Mouse (Mus musculus) gastrocnemius, postnatal 25 days (tissue): ENCODE data around the gene Gm20388. TPM values are rescaled to one million over a fixed set of nuclear protein-coding genes. Genes with fewer than 3 reads are reported as not detected.
"Not testable (repeated sequence)": the region's sequence is repeated elsewhere in the genome, so short reads cannot be mapped to it uniquely, and the experiment has no call there.

Source experiments
- DNase-seq: peaks from one replicate; pipeline ENCODE4 v3.0.0; 2022
- total RNA-seq, 2 experiments: library from RNA; stranded (reverse); gene quantifications; 1 replicate in 1 of 2; 2 replicates in 1 of 2; pipeline ENCODE4 v1.2.3; 2021

The Gm20388 gene
- total RNA-seq, 2 experiments from 2014 or later, result 6.7 TPM; not detected in 1

GRCm38 (mm10) chr8:120795944-120796635 lies 885.4 kb downstream of the Gm20388 start:
- peak; percentile 64 for DNase-seq

GRCm38 (mm10) chr8:120797019-120797727 lies 886.5 kb downstream of the Gm20388 start:
- no peak for DNase-seq

GRCm38 (mm10) chr8:120800308-120800865 lies 889.7 kb downstream of the Gm20388 start:
- DNase-seq, result no peak

DNA sequence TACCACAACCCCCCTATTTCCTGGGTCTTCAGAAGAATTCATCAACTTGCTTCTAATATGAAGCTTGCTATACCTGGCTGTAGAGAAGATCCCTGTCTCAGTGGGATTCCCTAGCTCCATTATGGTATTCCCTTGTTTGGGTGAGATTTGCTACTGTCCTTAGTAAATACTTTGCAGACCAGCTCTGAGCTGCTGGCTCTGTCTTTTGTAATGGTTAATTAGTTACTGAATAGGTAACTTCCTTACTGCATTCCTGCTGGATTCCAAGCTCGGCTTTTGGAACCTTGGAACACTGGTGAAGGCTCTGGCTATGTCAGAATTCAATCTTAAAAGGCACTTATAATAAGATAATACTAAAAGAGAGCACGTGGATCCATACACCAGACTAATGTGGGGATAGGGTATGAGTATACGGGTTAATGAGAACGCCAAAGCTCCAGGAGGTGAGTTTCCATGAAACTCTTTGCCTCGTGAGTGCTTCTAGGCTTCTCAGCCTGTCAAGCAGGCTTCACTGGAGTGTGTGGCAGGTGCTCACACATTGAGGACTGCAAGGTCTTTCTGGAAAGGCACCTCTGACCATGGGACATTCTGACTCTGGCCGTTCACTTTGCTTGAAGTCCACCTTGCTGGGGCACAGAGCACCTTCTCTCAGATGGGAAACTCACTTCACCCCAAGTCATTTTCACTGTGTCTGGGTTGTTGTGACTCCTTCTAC lies 893.2 kb downstream of the Gm20388 start:
- DNase-seq, result not testable (repeated sequence)

- DNase-seq, result no peak
Observed at GRCm38 (mm10) chr8:120804741-120805140, 894.1 kb downstream of the Gm20388 start.

DNA sequence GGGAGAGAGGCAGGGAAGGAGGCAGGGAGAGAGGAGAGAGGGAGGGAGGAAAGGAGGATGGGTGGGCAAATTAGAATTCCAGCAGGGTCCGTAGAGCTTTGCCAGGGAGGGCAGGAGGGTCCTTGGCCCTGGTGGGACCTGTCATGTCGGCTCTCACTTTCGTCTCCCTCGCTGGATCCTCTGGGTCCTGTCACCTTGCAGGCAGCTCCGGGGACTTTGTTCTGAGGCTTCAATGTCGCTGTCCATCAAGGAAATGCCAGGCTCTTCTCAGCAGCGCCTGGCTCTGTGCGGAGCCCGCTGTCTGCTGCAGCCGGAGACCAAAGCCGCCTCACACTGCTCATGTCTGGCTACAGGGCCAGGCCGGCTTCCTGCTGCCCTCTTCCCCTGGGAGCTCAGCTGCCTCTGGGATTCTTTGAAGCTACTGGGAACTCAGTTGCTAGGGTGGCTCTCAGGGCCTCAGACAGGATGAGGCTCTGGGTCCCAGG lies 896.2 kb downstream of the Gm20388 start:
- no peak for DNase-seq

- no peak for DNase-seq
Observed at GRCm38 (mm10) chr8:120807719-120808118, 897.1 kb downstream of the Gm20388 start.

DNA sequence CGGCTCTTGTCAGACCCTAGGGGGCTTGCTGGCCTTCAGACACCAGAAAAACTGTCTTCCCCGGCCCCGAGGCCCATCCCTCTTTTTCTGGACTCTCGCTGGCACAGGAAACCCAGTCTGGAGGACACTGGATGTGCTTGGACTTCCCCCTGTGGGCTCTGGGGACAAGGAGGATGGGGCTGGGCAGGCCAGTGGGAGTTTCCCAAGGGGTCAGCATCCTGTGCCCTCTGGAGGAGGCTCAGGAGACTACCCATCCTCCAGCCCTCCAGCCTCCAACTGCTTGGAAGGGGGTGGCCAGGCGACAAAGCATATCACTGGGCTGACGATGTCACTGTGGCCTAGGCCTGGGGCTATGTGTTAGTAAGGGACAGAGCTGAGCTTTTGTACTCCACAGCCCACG lies 898.4 kb downstream of the Gm20388 start:
- no peak for DNase-seq

GRCm38 (mm10) chr8:120811953-120812352 lies 901.3 kb downstream of the Gm20388 start:
- no peak for DNase-seq

- peak; percentile 29 for DNase-seq
Observed at GRCm38 (mm10) chr8:120813028-120813427, 902.4 kb downstream of the Gm20388 start.

GRCm38 (mm10) chr8:120813839-120814238 lies 903.2 kb downstream of the Gm20388 start:
- DNase-seq, result no peak

DNA sequence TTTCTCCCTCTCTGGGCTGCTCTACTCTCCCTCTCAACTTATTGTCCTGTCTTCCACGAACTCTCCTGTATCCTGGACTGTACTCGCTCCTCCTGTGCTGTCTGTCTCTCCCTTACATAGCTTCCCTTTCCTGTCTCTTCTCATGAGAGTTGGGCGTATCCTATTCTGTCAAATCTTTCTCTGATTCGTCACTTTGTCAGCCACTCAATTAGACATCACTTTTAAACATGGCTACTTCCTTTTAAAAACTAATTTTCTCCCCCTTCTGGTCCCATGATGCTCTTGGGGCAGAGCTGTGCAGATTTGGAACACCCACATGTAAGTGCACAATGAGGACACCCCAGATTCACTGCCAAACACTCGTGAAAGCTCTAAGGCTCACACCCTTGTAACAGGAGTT lies 905.7 kb downstream of the Gm20388 start:
- no peak for DNase-seq

DNA sequence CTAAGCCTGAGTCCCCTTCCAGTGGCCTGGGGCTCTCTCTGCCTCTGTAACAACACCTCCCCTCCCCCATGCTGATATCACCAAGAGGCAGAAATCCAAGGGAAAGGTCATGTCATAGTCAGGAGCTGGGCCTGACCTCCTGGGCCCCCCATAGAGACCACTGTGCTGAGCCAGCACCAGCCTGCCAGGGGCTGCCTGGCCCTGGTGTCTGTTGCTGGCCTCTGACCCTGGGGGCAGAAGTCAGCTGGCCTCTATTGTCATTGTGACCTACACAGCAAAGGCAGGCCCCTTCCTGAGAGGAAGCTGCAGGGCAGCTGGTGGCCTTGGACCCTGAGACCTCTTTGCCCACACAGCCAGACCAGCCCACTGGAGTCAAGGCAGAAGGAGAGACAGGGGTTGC lies 909.3 kb downstream of the Gm20388 start:
- DNase-seq, result no peak

DNA sequence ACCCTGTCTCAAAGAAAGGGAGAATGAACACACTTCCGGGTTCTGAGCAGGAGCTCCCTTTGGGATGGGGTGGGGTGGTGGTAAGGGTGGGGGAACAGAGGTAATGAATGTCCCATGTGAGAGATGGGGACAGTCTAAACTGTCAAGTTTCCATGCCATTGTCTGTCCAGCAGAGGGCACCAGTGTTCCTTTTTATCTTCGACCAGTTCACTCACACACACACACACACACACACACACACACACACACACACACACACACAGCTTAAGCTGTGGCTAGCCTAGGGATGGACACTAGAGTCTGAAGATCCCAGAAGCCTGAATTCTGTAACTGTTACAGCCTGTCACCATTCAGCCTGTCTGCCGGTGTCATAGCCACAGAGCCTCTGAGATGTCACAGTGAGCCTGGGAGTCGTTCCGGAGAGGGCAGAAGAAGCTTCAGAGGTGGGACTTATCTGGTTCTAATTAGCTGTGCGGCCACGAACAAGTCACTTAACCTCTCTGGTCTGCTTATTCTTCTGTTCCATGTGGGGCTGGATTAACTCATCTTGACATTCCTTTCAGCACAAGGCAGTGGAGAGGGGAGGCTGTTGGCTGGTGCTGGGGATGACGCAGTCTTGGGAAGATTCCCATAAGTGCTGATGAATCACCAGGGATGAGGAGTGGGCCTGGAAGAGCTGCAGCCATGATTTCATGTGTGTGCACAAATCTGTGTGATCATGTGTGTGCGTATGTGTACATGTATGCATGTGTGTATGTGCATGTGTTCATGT lies 910.9 kb downstream of the Gm20388 start:
- no peak for DNase-seq

- DNase-seq, result no peak
Observed at GRCm38 (mm10) chr8:120823331-120823730, 912.7 kb downstream of the Gm20388 start.

- no peak for DNase-seq
Observed at GRCm38 (mm10) chr8:120823887-120824286, 913.2 kb downstream of the Gm20388 start.

DNA sequence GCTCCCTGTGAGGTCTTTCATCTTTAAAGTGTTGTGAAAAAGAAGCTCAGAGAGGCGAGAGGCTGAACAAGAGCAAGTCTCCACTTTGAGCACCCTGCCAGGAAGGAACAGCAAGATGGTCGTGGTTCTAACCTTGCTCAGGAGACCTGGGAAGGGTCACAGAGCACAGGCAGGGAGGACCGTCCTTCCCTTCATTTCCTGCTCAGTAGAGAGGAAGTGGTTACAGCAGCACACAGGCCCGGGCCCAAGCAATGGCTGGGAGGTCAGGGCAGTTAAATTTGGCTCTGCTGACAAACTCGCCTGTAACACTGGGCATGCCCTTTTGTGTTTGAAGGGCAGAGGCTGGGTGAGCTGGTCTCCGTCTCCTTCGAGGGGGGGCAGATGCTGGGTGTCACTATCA lies 914.0 kb downstream of the Gm20388 start:
- no peak for DNase-seq

- no peak for DNase-seq
Observed at GRCm38 (mm10) chr8:120828279-120828678, 917.6 kb downstream of the Gm20388 start.

DNA sequence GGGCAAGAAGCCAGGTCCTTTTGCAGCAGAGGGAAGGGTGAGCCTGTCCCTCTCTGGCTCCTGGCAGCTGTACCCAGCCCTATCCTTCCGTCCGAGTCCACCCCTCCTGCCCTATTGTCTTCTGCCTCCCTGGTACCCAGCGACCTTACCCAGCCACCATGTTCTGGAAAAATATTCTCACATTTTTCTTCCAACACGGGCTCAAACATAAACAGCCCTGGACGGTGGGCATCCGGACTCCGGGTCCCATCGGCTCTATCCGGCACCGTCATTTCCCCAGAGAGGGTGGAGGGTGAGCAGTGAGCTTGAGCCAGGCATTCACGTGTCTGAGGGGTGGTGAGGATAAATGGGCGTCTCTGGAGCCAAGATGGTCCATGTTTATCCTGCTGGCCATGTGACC lies 920.0 kb downstream of the Gm20388 start:
- DNase-seq, result no peak

DNA sequence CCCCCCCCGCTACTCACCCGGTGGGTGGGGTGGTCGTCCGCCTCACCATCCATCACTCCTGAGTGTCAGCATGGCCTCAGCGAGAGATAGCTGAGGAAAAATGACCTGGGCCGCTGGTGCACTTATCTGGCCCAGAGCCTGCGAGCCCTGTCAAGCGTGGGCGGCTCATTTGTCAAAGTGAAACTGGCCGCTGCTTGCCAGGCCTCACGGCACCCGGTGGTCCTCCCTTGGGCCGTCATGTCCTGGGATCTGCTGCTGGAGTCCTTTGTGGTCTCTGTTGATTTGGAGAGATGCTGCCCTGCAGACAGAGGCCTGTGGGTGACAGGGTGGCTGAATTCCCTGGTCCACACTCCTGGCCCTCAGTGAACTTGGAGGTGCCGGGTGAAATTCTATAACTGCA lies 921.4 kb downstream of the Gm20388 start:
- DNase-seq, result no peak

- no peak for DNase-seq
Observed at GRCm38 (mm10) chr8:120833196-120833595, 922.6 kb downstream of the Gm20388 start.

GRCm38 (mm10) chr8:120839031-120839430 lies 928.4 kb downstream of the Gm20388 start:
- no peak for DNase-seq
